Mouse (Mus musculus): ENCODE results near the gene Tnfaip8l1.

The Tnfaip8l1 gene

GRCm38 (mm10) chr17:56175416-56175815 lies 13.1 kb downstream of the Tnfaip8l1 start:
- intact Hi-C loops (cut with DNase I), result no loop called here

GRCm38 (mm10) chr17:56182975-56183657 lies 20.8 kb downstream of the Tnfaip8l1 start:
- intact Hi-C loops (cut with DNase I), result no loop called here

GRCm38 (mm10) chr17:56183658-56184103 lies 21.4 kb downstream of the Tnfaip8l1 start, which contains the start of gene Mydgf:
Gene Mydgf (minus strand): TSS chr17:56183920.
- intact Hi-C loops (cut with DNase I), result no loop called here

GRCm38 (mm10) chr17:56185281-56186141 lies 23.2 kb downstream of the Tnfaip8l1 start:
- intact Hi-C loops (cut with DNase I), result no loop called here

GRCm38 (mm10) chr17:56191266-56191665 lies 29.0 kb downstream of the Tnfaip8l1 start:
- intact Hi-C loops (cut with DNase I), result no loop called here

GRCm38 (mm10) chr17:56194357-56194756 lies 32.1 kb downstream of the Tnfaip8l1 start:
- intact Hi-C loops (cut with DNase I), result no loop called here

- intact Hi-C loops (cut with DNase I), result loop anchor here (5.0 kb wide), 1 partner anchor 58 kb away; no protein-coding TSS in a partner anchor
Measured at GRCm38 (mm10) chr17:56194765-56195164, 32.5 kb downstream of the Tnfaip8l1 start.

- intact Hi-C loops (cut with DNase I), result loop anchor here (5.0 kb wide), 1 partner anchor 55 kb away; no protein-coding TSS in a partner anchor
Measured at GRCm38 (mm10) chr17:56196860-56197259, 34.6 kb downstream of the Tnfaip8l1 start.

GRCm38 (mm10) chr17:56200586-56200985 lies 38.3 kb downstream of the Tnfaip8l1 start:
- intact Hi-C loops (cut with DNase I), result no loop called here

GRCm38 (mm10) chr17:56201642-56202041 lies 39.4 kb downstream of the Tnfaip8l1 start:
- intact Hi-C loops (cut with DNase I), result no loop called here

GRCm38 (mm10) chr17:56202476-56202875 lies 40.2 kb downstream of the Tnfaip8l1 start:
- intact Hi-C loops (cut with DNase I), result no loop called here

- intact Hi-C loops (cut with DNase I), result no loop called here
Measured at GRCm38 (mm10) chr17:56203729-56204128, 41.5 kb downstream of the Tnfaip8l1 start.

GRCm38 (mm10) chr17:56206276-56206884 lies 44.1 kb downstream of the Tnfaip8l1 start:
- intact Hi-C loops (cut with DNase I), result no loop called here

GRCm38 (mm10) chr17:56206986-56207674 lies 44.9 kb downstream of the Tnfaip8l1 start:
- intact Hi-C loops (cut with DNase I), result no loop called here

GRCm38 (mm10) chr17:56207963-56208530 lies 45.8 kb downstream of the Tnfaip8l1 start:
- intact Hi-C loops (cut with DNase I), result no loop called here

GRCm38 (mm10) chr17:56208821-56209220 lies 46.5 kb downstream of the Tnfaip8l1 start:
- intact Hi-C loops (cut with DNase I), result no loop called here

- intact Hi-C loops (cut with DNase I), result no loop called here
Measured at GRCm38 (mm10) chr17:56211090-56211489, 48.8 kb downstream of the Tnfaip8l1 start.

GRCm38 (mm10) chr17:56212676-56213075 lies 50.4 kb downstream of the Tnfaip8l1 start:
- intact Hi-C loops (cut with DNase I), result no loop called here

- intact Hi-C loops (cut with DNase I), result no loop called here
Measured at GRCm38 (mm10) chr17:56214229-56214628, 52.0 kb downstream of the Tnfaip8l1 start.

GRCm38 (mm10) chr17:56217670-56218069 lies 55.4 kb downstream of the Tnfaip8l1 start:
- intact Hi-C loops (cut with DNase I), result no loop called here
